Mouse (Mus musculus) midbrain, embryonic 16.5 days (tissue): ENCODE data around the gene Cul9. TPM values are rescaled to one million over a fixed set of nuclear protein-coding genes. Genes with fewer than 3 reads are reported as not detected.

ENCODE experiments used
- ATAC-seq: fragments of 200-750 bp; cut with Nextera tagmentation; 2 replicates; pipeline ENCODE4 v1.8.0; 2017; ENCODE audit warnings: moderate TSS enrichment
- H3K27ac ChIP-seq: fragments of 300-500 bp; sonication (generic); 2 replicates; pipeline ENCODE4 v1.5.1; 2014; ENCODE audit warnings: mild to moderate bottlenecking, low read length, mixed read lengths
- H3K27me3 ChIP-seq: fragments of 300-500 bp; sonication (generic); 2 replicates; pipeline ENCODE4 v1.6.1; 2014; ENCODE audit warnings: low read depth, low read length, mixed read lengths; ENCODE audit not compliant: control insufficient read depth, insufficient read depth
- H3K36me3 ChIP-seq: fragments of 300-500 bp; sonication (generic); 2 replicates; pipeline ENCODE4 v1.6.1; 2014; ENCODE audit warnings: mild to moderate bottlenecking, low read length, moderate library complexity, mixed read lengths; ENCODE audit not compliant: control insufficient read depth, insufficient read depth
- H3K4me1 ChIP-seq: fragments of 300-500 bp; sonication (generic); 2 replicates; pipeline ENCODE4 v1.6.1; 2014; ENCODE audit warnings: mild to moderate bottlenecking, low read length, mixed read lengths; ENCODE audit not compliant: control insufficient read depth, insufficient read depth
- H3K4me2 ChIP-seq: fragments of 300-500 bp; sonication (generic); 2 replicates; pipeline ENCODE4 v1.6.1; 2014; ENCODE audit warnings: mild to moderate bottlenecking, low read length, mixed read lengths
- H3K4me3 ChIP-seq: fragments of 300-500 bp; sonication (generic); 2 replicates; pipeline ENCODE4 v1.5.1; 2014; ENCODE audit warnings: low read depth, mild to moderate bottlenecking, low read length, moderate library complexity, mixed read lengths
- H3K9ac ChIP-seq: fragments of 300-500 bp; sonication (generic); 2 replicates; pipeline ENCODE4 v1.6.1; 2014; ENCODE audit warnings: low read depth, low read length, mixed read lengths
- H3K9me3 ChIP-seq: fragments of 300-500 bp; sonication (generic); replicated peaks from 2 replicates; pipeline ENCODE4 v1.6.1; 2014; ENCODE audit warnings: mild to moderate bottlenecking, low read length, mixed read lengths; ENCODE audit not compliant: control insufficient read depth, poor library complexity, severe bottlenecking
- WGBS: fragments of 180-500 bp; shearing (Covaris S2); extraction: QIAGEN DNeasy Blood & Tissue Kit; methylation state at CpG from one replicate; pipeline ENCODE4 v1.1.7; 2014; 5-methylcytosine and 5-hydroxymethylcytosine counted together
- polyA plus RNA-seq: library from polyadenylated mRNA; unstranded; fragments of >200 nt; fragmentation: Nextera tagmentation; extraction: Ambion mirVana; gene quantifications from 2 replicates; pipeline ENCODE4 v1.2.1, GENCODE M21; 2015

Cul9 gene
- polyA plus RNA-seq, 1 experiment from 2014 or later: 28.0 TPM

DNA sequence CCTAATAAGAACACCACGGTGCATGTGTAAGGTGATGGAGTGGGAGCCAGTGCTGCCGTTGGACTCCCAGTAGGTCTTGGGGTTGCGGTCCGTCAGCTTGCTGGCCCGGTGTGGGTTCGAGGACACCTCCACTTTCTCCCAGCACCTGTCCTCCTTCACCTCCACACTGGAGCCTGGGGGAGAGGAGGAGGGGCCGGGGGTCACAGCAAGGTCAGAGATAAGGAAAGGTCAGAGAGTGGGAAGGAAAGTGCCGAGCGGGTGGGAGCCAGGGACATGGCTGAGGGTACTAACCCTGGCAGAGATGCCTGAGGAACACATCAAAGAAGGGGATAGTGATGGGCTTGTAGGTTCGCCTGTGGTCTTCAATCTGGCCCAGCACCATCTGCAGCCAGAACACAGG is 21.1 kb downstream of the Cul9 start:
- no peaks in the 10 kb centered on the region for H3K4me1 ChIP-seq
- 90% methylated on average over 10 of the region's 10 CpGs for WGBS
- H3K27ac ChIP-seq: no peak overlapping the region
- H3K9me3 ChIP-seq: no peaks in the 10 kb centered on the region
- ATAC-seq: 0 out of 2 replicates have a peak, but pooled peaks have one; percentile 10
- H3K4me3 ChIP-seq: no peak overlapping the region
- no peak overlapping the region for H3K4me2 ChIP-seq
- 0 out of 2 replicates have a peak, but pooled peaks cover 4% of the 10 kb centered on the region for H3K27me3 ChIP-seq
- peaks cover 31% of the 10 kb centered on the region for H3K36me3 ChIP-seq
- H3K9ac ChIP-seq: no peak overlapping the region

DNA sequence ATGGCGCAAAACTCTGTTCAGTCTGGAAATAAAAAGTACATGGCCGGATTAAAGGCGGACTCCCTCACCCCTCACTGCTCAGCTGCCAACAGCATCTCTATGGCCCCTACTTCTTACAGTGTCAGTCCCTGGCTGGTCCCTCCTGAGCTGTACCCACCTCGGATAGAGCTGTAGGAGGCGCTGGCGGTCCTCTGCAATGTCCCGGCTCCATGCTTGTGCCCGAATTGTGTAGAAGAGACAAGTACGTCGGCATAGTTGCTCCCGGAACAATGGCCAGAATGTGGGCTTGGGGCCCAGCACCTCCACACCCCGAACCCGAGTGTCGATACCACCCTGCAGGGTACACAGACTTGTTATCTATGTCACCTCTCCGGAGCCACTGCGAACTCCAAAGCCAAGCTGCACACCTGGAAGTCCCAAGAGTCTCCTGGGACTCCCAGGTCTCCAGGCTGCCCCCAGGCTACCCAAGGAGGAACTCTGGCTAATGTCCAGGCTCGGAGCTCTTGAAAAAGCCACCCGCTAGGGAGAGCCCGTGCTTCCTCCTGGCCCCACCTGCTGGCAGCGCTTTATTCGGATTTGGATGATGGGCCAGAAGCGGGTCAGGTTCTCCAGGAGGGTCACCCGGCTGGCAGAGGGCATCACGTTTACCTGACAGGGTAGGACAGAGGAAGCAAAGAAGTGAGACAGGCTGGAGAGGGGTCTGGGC is 24.1 kb downstream of the Cul9 start:
- H3K27me3 ChIP-seq: 0 out of 2 replicates have a peak, but pooled peaks cover 4% of the 10 kb centered on the region
- ATAC-seq: no peak
- no peak overlapping the region for H3K4me2 ChIP-seq
- peaks cover 24% of the 10 kb centered on the region for H3K36me3 ChIP-seq
- no peak overlapping the region for H3K27ac ChIP-seq
- no peak overlapping the region for H3K4me3 ChIP-seq
- 32% methylated on average over 24 of the region's 24 CpGs for WGBS
- H3K9me3 ChIP-seq: no peaks in the 10 kb centered on the region
- 0 out of 2 replicates have a peak overlapping the region, but pooled peaks have one; percentile 25 for H3K9ac ChIP-seq
- H3K4me1 ChIP-seq: no peaks in the 10 kb centered on the region

DNA sequence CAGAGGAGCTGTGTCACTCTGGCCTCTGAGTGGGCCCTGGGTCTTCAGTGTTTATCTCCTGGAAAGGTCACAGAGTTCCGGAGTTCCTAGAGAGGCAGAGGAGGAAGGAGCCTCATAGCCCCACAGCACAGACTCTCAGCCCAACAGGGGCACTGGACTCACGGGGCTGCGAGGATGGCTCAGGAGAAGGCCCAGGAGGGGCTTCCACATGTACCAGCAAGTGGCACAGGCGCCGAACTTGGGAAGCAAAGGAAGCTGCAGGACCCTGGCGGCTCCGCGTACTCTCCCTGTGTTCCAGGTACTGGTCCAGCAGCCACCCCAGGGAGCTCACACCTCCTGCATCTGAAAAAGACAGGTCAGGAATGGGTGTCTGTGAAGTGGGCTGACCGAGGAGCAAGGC is 25.0 kb downstream of the Cul9 start:
- no peak overlapping the region for H3K4me3 ChIP-seq
- H3K27me3 ChIP-seq: 0 out of 2 replicates have a peak, but pooled peaks cover 4% of the 10 kb centered on the region
- no peak overlapping the region for H3K4me2 ChIP-seq
- H3K36me3 ChIP-seq: peaks cover 24% of the 10 kb centered on the region
- 85% methylated on average over 9 of the region's 9 CpGs for WGBS
- H3K9ac ChIP-seq: no peak overlapping the region
- no peaks in the 10 kb centered on the region for H3K9me3 ChIP-seq
- no peak for ATAC-seq
- no peaks in the 10 kb centered on the region for H3K4me1 ChIP-seq
- no peak overlapping the region for H3K27ac ChIP-seq

DNA sequence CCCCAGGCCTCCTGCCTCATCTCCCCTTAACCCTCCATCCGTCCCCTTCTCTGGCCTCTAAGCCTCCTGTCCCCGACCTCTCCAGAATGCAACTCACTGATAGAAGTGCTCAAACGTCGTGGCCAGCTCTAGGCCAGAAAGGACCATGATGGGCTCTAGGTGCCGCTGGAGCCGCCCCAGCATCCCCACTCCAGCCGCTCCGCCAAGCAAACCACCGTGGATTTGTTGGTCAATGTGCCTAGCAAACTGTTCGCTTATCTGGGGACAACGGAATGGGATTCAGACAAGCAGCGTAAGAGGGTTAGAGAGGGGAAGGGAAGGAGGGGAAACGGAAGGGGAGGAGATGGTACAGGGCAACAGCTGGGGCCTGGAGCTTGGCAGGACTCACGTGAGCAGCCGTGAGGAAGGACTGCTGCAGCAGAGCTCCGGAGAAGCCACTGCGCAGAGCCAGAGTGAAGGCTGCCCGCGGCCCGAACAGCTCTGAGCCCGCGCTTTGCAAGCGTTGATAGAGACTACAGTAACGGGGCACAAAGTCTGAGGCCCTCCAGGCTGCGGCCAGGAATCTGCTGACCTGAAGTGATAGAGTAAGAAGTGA is 25.7 kb downstream of the Cul9 start:
- Histone ChIP-seq H3K27ac (no peak overlapping the region), H3K4me3 (no peak overlapping the region), H3K9ac (no peak overlapping the region), H3K4me1 (no peaks in the 10 kb centered on the region), H3K9me3 (no peaks in the 10 kb centered on the region), H3K36me3 (peaks cover 21% of the 10 kb centered on the region), H3K27me3 (0 out of 2 replicates have a peak, but pooled peaks cover 4% of the 10 kb centered on the region), H3K4me2 (no peak overlapping the region)
- no peak for ATAC-seq
- 45% methylated on average over 25 of the region's 25 CpGs for WGBS

DNA sequence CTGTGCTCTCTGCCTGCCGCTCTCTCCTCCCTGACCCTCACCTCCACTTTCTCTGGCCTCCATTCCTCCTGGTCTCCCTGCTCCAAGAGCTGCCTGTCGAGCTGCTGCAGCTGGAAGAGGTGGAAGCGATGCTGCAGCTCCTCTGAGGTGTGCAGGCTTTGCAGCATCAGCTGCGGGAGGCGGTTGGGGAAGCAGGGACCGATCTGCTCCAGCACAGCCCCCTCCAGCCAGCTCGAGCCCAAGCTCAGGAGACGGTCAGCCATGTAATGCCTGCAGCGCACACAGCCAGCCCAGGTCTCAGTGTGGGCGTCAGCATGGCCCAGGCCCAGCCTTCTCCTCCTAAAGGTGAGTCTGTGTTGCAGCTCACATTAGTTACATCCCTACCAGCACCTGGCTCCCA is 26.2 kb downstream of the Cul9 start:
- H3K36me3 ChIP-seq: peaks cover 17% of the 10 kb centered on the region
- H3K9ac ChIP-seq: no peak overlapping the region
- H3K27me3 ChIP-seq: 0 out of 2 replicates have a peak, but pooled peaks cover 4% of the 10 kb centered on the region
- no peak overlapping the region for H3K4me2 ChIP-seq
- H3K4me3 ChIP-seq: no peak overlapping the region
- H3K27ac ChIP-seq: no peak overlapping the region
- WGBS: 56% methylated on average over 10 of the region's 10 CpGs
- H3K4me1 ChIP-seq: no peaks in the 10 kb centered on the region
- no peaks in the 10 kb centered on the region for H3K9me3 ChIP-seq
- ATAC-seq: no peak

DNA sequence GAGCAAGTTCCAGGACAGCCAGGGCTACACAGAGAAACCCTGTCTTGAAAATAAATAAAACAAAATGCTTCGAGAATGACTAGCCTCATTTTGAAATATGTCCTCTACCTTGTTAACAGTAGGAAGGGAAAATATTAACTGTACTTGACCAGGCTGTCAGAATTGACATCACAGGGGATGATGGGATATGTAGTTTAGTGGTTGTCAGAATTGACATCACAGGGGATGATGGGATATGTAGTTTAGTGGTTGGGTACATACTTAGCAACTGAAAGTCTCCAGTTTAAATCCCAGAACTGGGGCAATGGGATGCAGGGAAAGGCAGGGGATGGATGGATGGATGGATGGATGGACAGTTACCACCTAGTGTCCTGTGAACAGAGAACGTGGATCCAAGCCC is 32.9 kb downstream of the Cul9 start:
- Histone ChIP-seq H3K4me1 (no peaks in the 10 kb centered on the region), H3K9me3 (no peaks in the 10 kb centered on the region), H3K4me3 (no peak overlapping the region), H3K36me3 (peaks cover 7% of the 10 kb centered on the region), H3K27ac (no peak overlapping the region), H3K27me3 (no peaks in the 10 kb centered on the region), H3K9ac (no peak overlapping the region), H3K4me2 (no peak overlapping the region)
- 66% methylated on average over 2 of the region's 2 CpGs for WGBS
- ATAC-seq: no peak

DNA sequence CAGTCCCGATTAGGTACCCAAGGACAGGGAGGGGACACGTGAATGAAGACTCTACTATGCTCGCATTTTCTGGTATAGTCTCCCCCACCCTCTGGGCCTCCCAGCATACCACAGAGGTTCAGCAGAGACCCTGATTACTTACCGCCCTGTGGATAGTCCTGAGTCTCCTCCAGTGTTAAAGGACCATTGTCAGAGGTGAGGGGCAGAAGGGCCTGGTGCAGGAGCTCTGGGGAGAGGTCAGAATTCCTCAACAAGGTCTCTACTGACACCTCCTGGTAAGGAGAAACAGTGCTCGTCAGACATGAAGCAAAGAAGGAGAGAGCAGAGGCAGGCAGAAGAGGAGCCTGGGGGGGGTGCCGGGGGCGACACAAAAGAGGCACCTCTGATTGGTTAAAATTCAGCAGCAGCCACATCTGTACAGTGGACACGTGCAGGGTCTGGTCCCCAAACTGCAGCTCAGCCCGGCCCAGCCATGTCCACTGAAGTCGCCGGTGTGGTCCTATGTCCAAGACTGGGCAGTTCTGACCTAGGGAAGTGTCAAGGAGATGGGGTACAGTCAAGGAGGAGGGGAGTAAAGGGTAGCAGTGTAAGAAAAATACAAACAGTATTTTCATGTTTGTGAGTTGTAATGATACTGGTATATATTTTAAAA is 35.0 kb downstream of the Cul9 start:
- Histone ChIP-seq H3K4me3 (no peak overlapping the region), H3K4me1 (no peaks in the 10 kb centered on the region), H3K27ac (no peak overlapping the region), H3K9me3 (no peaks in the 10 kb centered on the region), H3K36me3 (peaks cover 7% of the 10 kb centered on the region), H3K9ac (no peak overlapping the region), H3K27me3 (no peaks in the 10 kb centered on the region), H3K4me2 (no peak overlapping the region)
- peak; percentile 37; the same call in 1 of the 2 replicates for ATAC-seq
- WGBS: 48% methylated on average over 11 of the region's 11 CpGs

DNA sequence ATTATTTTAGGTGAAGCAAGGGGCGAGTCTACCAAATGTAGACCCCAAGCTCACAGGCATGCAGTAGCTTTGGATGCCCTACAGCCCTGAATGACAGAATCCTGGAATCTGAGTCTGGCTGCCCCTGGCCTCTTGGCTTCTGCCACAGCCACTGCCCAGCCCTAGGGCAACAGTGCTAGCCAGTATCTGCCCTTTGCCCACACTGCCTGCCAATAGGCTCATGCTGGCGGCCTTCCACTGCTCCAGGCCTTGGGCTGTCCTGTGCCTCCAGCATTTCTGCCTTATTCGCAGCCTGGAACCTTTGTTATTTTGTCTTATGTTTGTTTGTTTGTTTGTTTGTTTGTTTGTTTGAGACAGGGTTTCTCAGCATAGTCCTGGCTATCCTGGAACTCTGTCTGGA is 40.6 kb downstream of the Cul9 start:
- Histone ChIP-seq H3K36me3 (peaks cover 11% of the 10 kb centered on the region), H3K4me1 (no peaks in the 10 kb centered on the region), H3K4me3 (no peak overlapping the region), H3K9me3 (no peaks in the 10 kb centered on the region), H3K27me3 (no peaks in the 10 kb centered on the region), H3K4me2 (no peak overlapping the region), H3K9ac (no peak overlapping the region), H3K27ac (no peak overlapping the region)
- WGBS: 97% methylated on average over 3 of the region's 3 CpGs
- no peak for ATAC-seq
